Mouse (Mus musculus) MEL (cell line): ENCODE results near the gene Rnaseh2c. TPM values are rescaled to one million over a fixed set of nuclear protein-coding genes. Genes with fewer than 3 reads are reported as not detected.

Experiments
- DNase-seq: peaks from one replicate; pipeline ENCODE4 v3.0.0; 2011; ENCODE audit warnings: low read depth, low spot score
- H3K27ac ChIP-seq: 2 replicates; pipeline ENCODE4 v1.5.1; 2012; ENCODE audit warnings: low read depth, mild to moderate bottlenecking, control low read depth, low read length, moderate library complexity; ENCODE audit not compliant: control insufficient read depth
- H3K27me3 ChIP-seq, 2 experiments: fragments of 150-350 bp in 1 of 2; sonication (generic) in 1 of 2; 2 replicates each; pipeline ENCODE4 v1.6.1; 2012; ENCODE audit warnings: low read length in 2 of 2, mild to moderate bottlenecking in 2 of 2, improper control_type of control experiment in 1 of 2, moderate library complexity in 1 of 2; ENCODE audit not compliant: insufficient read depth in 2 of 2, control insufficient read depth in 1 of 2
- H3K36me3 ChIP-seq, 2 experiments: 2 replicates each; pipeline ENCODE4 v1.6.1; 2012 to 2014; ENCODE audit warnings: low read length in 2 of 2, improper control_type of control experiment in 1 of 2, inconsistent platforms in 1 of 2, mild to moderate bottlenecking in 1 of 2; ENCODE audit not compliant: insufficient read depth in 2 of 2, control insufficient read depth in 1 of 2
- H3K4me1 ChIP-seq, 2 experiments: fragments of 150-350 bp in 1 of 2; sonication (generic) in 1 of 2; 2 replicates each; pipeline ENCODE4 v1.6.1; 2012; ENCODE audit warnings: low read length in 2 of 2, improper control_type of control experiment in 1 of 2, mild to moderate bottlenecking in 1 of 2; ENCODE audit not compliant: insufficient read depth in 2 of 2, control insufficient read depth in 1 of 2
- H3K4me3 ChIP-seq, 2 experiments: fragments of 150-350 bp in 1 of 2; sonication (generic) in 1 of 2; 2 replicates each; pipeline ENCODE4 v1.5.1; 2012; ENCODE audit warnings: low read depth in 2 of 2, low read length in 2 of 2, mild to moderate bottlenecking in 2 of 2, moderate library complexity in 2 of 2, control low read depth in 1 of 2, improper control_type of control experiment in 1 of 2; ENCODE audit not compliant: control insufficient read depth in 1 of 2, insufficient read depth in 1 of 2
- H3K79me2 ChIP-seq: 2 replicates; pipeline ENCODE4 v1.6.1; 2012; ENCODE audit warnings: mild to moderate bottlenecking, low read length, moderate library complexity; ENCODE audit not compliant: control insufficient read depth, poor library complexity, insufficient read depth
- H3K9ac ChIP-seq: 2 replicates; pipeline ENCODE4 v1.6.1; 2012; ENCODE audit warnings: low read depth, mild to moderate bottlenecking, control low read depth, low read length, moderate library complexity; ENCODE audit not compliant: control insufficient read depth, poor library complexity, severe bottlenecking
- H3K9me3 ChIP-seq: fragments of 150-350 bp; sonication (generic); replicated peaks from 2 replicates; pipeline ENCODE4 v1.6.1; 2012; ENCODE audit warnings: mild to moderate bottlenecking, low read length, improper control_type of control experiment, moderate library complexity; ENCODE audit not compliant: insufficient read depth
- BHLHE40 ChIP-seq: IDR thresholded peaks from 2 replicates; pipeline ENCODE4 v1.6.1; 2012; ENCODE audit warnings: low read depth, mild to moderate bottlenecking, inconsistent platforms, low read length, improper control_type of control experiment, borderline replicate concordance
- CHD1 ChIP-seq: IDR thresholded peaks from 2 replicates; pipeline ENCODE4 v1.6.1; 2012; ENCODE audit warnings: low read depth, mild to moderate bottlenecking, inconsistent platforms, low read length, improper control_type of control experiment
- CTCF ChIP-seq, 3 experiments: IDR thresholded peaks in 2 of 3; conservative IDR thresholded peaks in 1 of 3; 2 replicates each; pipeline ENCODE4 v1.5.1; 2011 to 2012; ENCODE audit warnings: low read length in 3 of 3, low read depth in 2 of 3, mild to moderate bottlenecking in 2 of 3, improper control_type of control experiment in 1 of 3, inconsistent platforms in 1 of 3, mixed read lengths in 1 of 3, moderate library complexity in 1 of 3; ENCODE audit not compliant: control insufficient read depth in 1 of 3, insufficient read depth in 1 of 3, poor library complexity in 1 of 3, severe bottlenecking in 1 of 3
- E2F4 ChIP-seq: IDR thresholded peaks from 2 replicates; pipeline ENCODE4 v1.6.1; 2011; ENCODE audit warnings: low read depth, low read length, improper control_type of control experiment, borderline replicate concordance
- ETS1 ChIP-seq: IDR thresholded peaks from 2 replicates; pipeline ENCODE4 v1.6.1; 2012; ENCODE audit warnings: low read depth, mild to moderate bottlenecking, inconsistent platforms, low read length, improper control_type of control experiment, moderate library complexity
- GABPA ChIP-seq: IDR thresholded peaks from 2 replicates; pipeline ENCODE4 v1.6.1; 2012; ENCODE audit warnings: low read depth, mild to moderate bottlenecking, inconsistent platforms, low read length, improper control_type of control experiment, moderate library complexity
- GATA1 ChIP-seq: IDR thresholded peaks from 2 replicates; pipeline ENCODE4 v1.6.1; 2011; ENCODE audit warnings: low read depth, low read length, improper control_type of control experiment
- HCFC1 ChIP-seq: IDR thresholded peaks from 2 replicates; pipeline ENCODE4 v1.6.1; 2012; ENCODE audit warnings: low read depth, mild to moderate bottlenecking, inconsistent platforms, low read length, improper control_type of control experiment, moderate library complexity
- MAFK ChIP-seq: IDR thresholded peaks from 2 replicates; pipeline ENCODE4 v1.6.1; 2011; ENCODE audit warnings: low read depth, mild to moderate bottlenecking, low read length, improper control_type of control experiment, borderline replicate concordance
- MAX ChIP-seq: IDR thresholded peaks from 2 replicates; pipeline ENCODE4 v1.6.1; 2011; ENCODE audit warnings: low read length, improper control_type of control experiment
- MXI1 ChIP-seq: IDR thresholded peaks from 2 replicates; pipeline ENCODE4 v1.6.1; 2011; ENCODE audit warnings: mild to moderate bottlenecking, low read depth, low read length, improper control_type of control experiment
- MYB ChIP-seq: IDR thresholded peaks from 2 replicates; pipeline ENCODE4 v1.6.1; 2011; ENCODE audit warnings: mild to moderate bottlenecking, low read depth, low read length, improper control_type of control experiment
- MYC ChIP-seq: IDR thresholded peaks from 2 replicates; pipeline ENCODE4 v1.6.1; 2011; ENCODE audit warnings: low read depth, mild to moderate bottlenecking, low read length, improper control_type of control experiment, moderate library complexity
- POLR2AphosphoS2 ChIP-seq: IDR thresholded peaks from 2 replicates; pipeline ENCODE4 v1.6.1; 2011; ENCODE audit warnings: low read length, improper control_type of control experiment
- SMC3 ChIP-seq: IDR thresholded peaks from 2 replicates; pipeline ENCODE4 v1.6.1; 2011; ENCODE audit warnings: low read depth, low read length, improper control_type of control experiment
- ZKSCAN1 ChIP-seq: IDR thresholded peaks from 2 replicates; pipeline ENCODE4 v1.6.1; 2012; ENCODE audit warnings: low read depth, mild to moderate bottlenecking, inconsistent platforms, low read length, improper control_type of control experiment, moderate library complexity
- polyA plus RNA-seq, 2 experiments: library from polyadenylated mRNA; stranded (reverse) in 1 of 2; unstranded in 1 of 2; fragments of >175 nt in 1 of 2; fragments of >200 nt in 1 of 2; gene quantifications; 2 replicates each; pipeline versions ENCODE4 v1.2.1 to v1.2.4; 2012; ENCODE audit warnings: low replicate concordance in 2 of 2, low read depth in 1 of 2; ENCODE audit not compliant: insufficient read length in 2 of 2, insufficient read depth in 1 of 2, missing spikeins in 1 of 2
- total RNA-seq: library from RNA; depleted of rRNA; stranded (reverse); fragments of 300-350 nt; gene quantifications from 2 replicates; pipeline ENCODE4 v1.2.3, GENCODE M21; 2012

Rnaseh2c gene
- total and polyA plus RNA-seq, 3 experiments, result 109 to 165 TPM; not detected in 1

DNA sequence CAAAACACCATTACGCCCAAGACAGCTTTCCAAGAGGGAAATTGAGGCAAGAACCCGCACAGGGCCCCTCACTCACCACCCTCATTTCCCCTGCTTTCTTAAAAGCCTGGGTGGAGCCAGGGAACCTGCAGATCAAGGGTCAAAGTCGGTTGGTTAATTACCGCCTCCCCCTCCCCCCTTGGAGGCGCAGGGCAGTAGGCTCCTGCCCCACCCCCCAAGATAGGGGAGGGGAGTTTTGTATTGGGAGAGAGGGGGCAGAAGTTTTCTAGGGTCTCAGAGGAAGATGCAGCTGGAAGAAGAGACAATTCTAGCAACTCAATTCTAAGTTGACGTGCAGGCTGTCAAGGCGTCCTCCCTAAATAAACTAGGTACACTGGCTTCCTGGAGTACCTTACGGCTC lies 42.4 kb upstream of the Rnaseh2c start:
- Histone ChIP-seq H3K4me1 (no peaks in the 10 kb centered on the region), H3K9me3 (no peaks in the 10 kb centered on the region), H3K79me2 (no peaks in the 10 kb centered on the region), H3K4me3 (no peak overlapping the region), H3K36me3 (no peaks in the 10 kb centered on the region), H3K27me3 (no peaks in the 10 kb centered on the region), H3K9ac (no peak overlapping the region), H3K27ac (no peak overlapping the region)
- TF ChIP-seq CTCF (IDR thresholded peaks at IDR 0.05 in 2 of 3, conservative IDR thresholded peaks at IDR 0.05 in 1 of 3; ENCODE audit: control insufficient read depth in 1 of 3, insufficient read depth in 1 of 3, low read depth in 2 of 3, low read length in 3 of 3, poor library complexity in 1 of 3, severe bottlenecking in 1 of 3) (no peak), POLR2AphosphoS2 (no peak), E2F4 (no peak), MYB (no peak), GABPA (no peak), HCFC1 (no peak), CHD1 (no peak), ZKSCAN1 (no peak), MAFK (no peak), MAX (no peak), BHLHE40 (no peak), MYC (no peak), GATA1 (no peak), ETS1 (no peak), SMC3 (no peak), MXI1 (no peak)
- no peak for DNase-seq

DNA sequence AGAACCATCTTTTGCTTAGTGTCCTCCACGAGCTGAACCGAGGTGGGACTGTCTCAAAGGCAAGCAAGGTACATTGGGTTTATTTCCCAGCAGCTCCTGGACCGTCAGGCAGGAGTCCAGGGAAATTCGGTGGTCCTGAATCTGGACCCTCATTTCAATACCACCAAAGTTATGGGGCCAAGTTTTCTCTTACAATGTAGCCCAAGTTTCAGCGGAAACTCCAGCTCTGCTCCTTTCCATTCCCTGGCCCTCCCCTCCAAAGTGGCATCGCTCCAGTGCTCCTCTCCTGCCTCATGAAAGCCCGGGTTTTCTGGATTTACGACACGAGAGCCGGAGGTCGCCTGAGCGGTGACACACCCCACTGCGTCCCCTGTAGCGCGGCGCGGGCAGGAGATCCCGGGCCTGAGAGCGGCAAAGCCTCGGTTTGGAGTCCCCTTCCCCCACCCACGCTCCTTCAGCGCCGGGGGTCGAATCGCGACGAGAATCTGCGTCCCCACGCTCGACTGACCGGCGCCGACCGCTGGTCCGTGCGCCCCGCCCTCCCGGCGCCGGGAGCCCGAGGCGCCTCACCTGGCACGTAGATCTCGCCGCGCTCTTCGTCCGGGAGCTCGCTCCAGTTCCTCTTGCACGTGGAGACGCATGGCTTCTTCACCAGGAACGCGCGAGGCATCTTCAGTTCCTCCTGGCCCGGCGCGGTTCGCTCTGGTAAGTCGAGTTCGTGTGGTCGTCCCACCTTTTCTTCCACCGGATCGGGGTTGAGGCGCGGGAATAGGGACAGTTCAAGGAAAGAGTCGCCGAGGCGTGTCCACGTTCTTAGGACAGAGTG lies 41.8 kb upstream of the Rnaseh2c start:
- Histone ChIP-seq H3K79me2 (no peaks in the 10 kb centered on the region), H3K4me3 (no peak overlapping the region), H3K36me3 (no peaks in the 10 kb centered on the region), H3K4me1 (no peaks in the 10 kb centered on the region), H3K27me3 (no peaks in the 10 kb centered on the region), H3K9ac (no peak overlapping the region), H3K27ac (no peak overlapping the region), H3K9me3 (no peaks in the 10 kb centered on the region)
- no peak for TF ChIP-seq HCFC1
- TF ChIP-seq GABPA, result no peak
- no peak for TF ChIP-seq CHD1
- no peak for DNase-seq
